Mouse (Mus musculus): ENCODE results near the gene Prdx2.

- TF ChIP-seq CTCF (IDR thresholded peaks at IDR 0.05; ENCODE audit: borderline replicate concordance, insufficient read depth, low read depth, low read length) (no peak), POLR2A (IDR thresholded peaks at IDR 0.05; ENCODE audit: borderline replicate concordance, insufficient read depth, low read length) (no peak)
Observed at GRCm38 (mm10) chr8:84979599-84980421, 10.4 kb downstream of the Prdx2 start.
